Comparison of ENCODE assay signal across 14 mouse cellular contexts in the genomic region with DNA sequence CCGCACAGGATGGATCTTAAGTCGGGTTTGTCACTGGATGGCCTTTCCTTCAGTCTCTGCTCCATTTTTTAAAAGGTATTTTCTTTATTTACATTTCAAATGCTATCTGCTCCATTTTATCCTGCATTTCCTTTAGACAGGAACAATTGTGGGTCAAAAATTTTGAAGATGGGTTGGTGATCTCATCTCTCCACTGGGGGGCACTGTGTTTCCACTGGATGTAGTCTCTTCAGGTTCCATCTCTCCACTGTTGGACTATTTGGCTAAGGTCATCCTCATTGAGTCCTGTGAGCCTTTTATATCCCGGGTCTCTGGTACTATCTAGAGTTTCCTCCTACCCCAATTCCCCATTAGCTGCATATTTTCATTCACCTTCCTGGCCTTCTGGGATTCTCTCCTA.
DNase-seq lines count a peak whose midpoint lies in the region; ATAC-seq and TF ChIP-seq lines count a peak whose summit lies in the region.
"Had no signal": no experiment of that assay in that cellular context is flagged by ENCODE, and none has a peak within 500 bp of the region (broad histone marks: within the 10 kb centered on the region; RNA-seq: fewer than 3 reads in every experiment).

No protein-coding gene starts in this region.

- no peaks in the 10 kb centered on the region for H3K27me3 ChIP-seq in heart, adult 2 months (ENCODE audit: control insufficient read depth, insufficient read depth, low read length)
- no peaks in the 10 kb centered on the region for H3K27me3 ChIP-seq in liver, postnatal 0 days (ENCODE audit: insufficient read depth, low read length)
- H3K27me3 ChIP-seq in liver, embryonic 11.5 days (replicated peaks; ENCODE audit: control insufficient read depth, insufficient read depth, low read length), result no peaks in the 10 kb centered on the region
- H3K27me3 ChIP-seq: forebrain, embryonic 15.5 days; limb, embryonic 12.5 days; stomach, embryonic 15.5 days had no signal

- H3K4me1 ChIP-seq in heart, adult 2 months (ENCODE audit: control insufficient read depth, insufficient read depth, low read length), result no peaks in the 10 kb centered on the region
- no peaks in the 10 kb centered on the region for H3K4me1 ChIP-seq in liver, postnatal 0 days (ENCODE audit: insufficient read depth)
- no peaks in the 10 kb centered on the region for H3K4me1 ChIP-seq in liver, embryonic 11.5 days (replicated peaks; ENCODE audit: control insufficient read depth, insufficient read depth, low read length)
- H3K4me1 ChIP-seq: forebrain, embryonic 15.5 days; limb, embryonic 12.5 days; stomach, embryonic 15.5 days had no signal

- TF ChIP-seq CTCF in heart, adult 2 months (IDR thresholded peaks at IDR 0.05), result peak; percentile 39
- TF ChIP-seq CTCF in liver, postnatal 0 days (IDR thresholded peaks at IDR 0.05; ENCODE audit: low read depth), result peak; percentile 63

- intact Hi-C loops in heart, adult 2 months (cut with DNase I), result no loop called here

- no peak for TF ChIP-seq POLR2A in heart, adult 2 months (IDR thresholded peaks at IDR 0.05; ENCODE audit: insufficient read depth, low read depth, low read length)

- no peak overlapping the region for H3K9ac ChIP-seq in heart, adult 2 months (ENCODE audit: low read depth, low read length)
- no peak overlapping the region for H3K9ac ChIP-seq in liver, postnatal 0 days (replicated peaks)
- no peak overlapping the region for H3K9ac ChIP-seq in liver, embryonic 11.5 days (ENCODE audit: low read depth, low read length)
- H3K9ac ChIP-seq: forebrain, embryonic 15.5 days; limb, embryonic 12.5 days; stomach, embryonic 15.5 days had no signal

- H3K4me2 ChIP-seq in liver, postnatal 0 days (ENCODE audit: low read depth, low read length), result no peak overlapping the region
- no peak overlapping the region for H3K4me2 ChIP-seq in liver, embryonic 11.5 days
- H3K4me2 ChIP-seq: forebrain, embryonic 15.5 days; limb, embryonic 12.5 days; stomach, embryonic 15.5 days had no signal

- H3K79me2 ChIP-seq in heart, adult 2 months (replicated peaks; ENCODE audit: control insufficient read depth, insufficient read depth, low read length), result no peaks in the 10 kb centered on the region

- no peaks in the 10 kb centered on the region for H3K9me3 ChIP-seq in liver, postnatal 0 days (ENCODE audit: low read length)
- no peaks in the 10 kb centered on the region for H3K9me3 ChIP-seq in liver, embryonic 11.5 days (ENCODE audit: control insufficient read depth, low read length)
- H3K9me3 ChIP-seq: forebrain, embryonic 15.5 days; stomach, embryonic 15.5 days had no signal

- TF ChIP-seq EP300 in heart, adult 2 months (IDR thresholded peaks at IDR 0.05; ENCODE audit: insufficient read depth, low read depth, low read length), result no peak
- no peak for TF ChIP-seq EP300 in liver, postnatal 0 days (IDR thresholded peaks at IDR 0.05; ENCODE audit: low read depth)

- H3K4me3 ChIP-seq in heart, adult 2 months, result no peak overlapping the region
- no peak overlapping the region for H3K4me3 ChIP-seq in liver, postnatal 0 days (ENCODE audit: low read depth, low read length)
- H3K4me3 ChIP-seq in liver, embryonic 11.5 days (ENCODE audit: low read depth, low read length), result no peak overlapping the region
- H3K4me3 ChIP-seq: forebrain, embryonic 15.5 days; limb, embryonic 12.5 days; myocyte; stomach, embryonic 15.5 days had no signal

- no peak for ATAC-seq in liver, postnatal 0 days
- no peak for ATAC-seq in liver, embryonic 11.5 days (replicated peaks; ENCODE audit: low FRiP score)
- ATAC-seq: forebrain, embryonic 15.5 days had no signal

- H3K27ac ChIP-seq in heart, adult 2 months, result no peak overlapping the region
- no peak overlapping the region for H3K27ac ChIP-seq in liver, postnatal 0 days (ENCODE audit: low read depth)
- H3K27ac ChIP-seq in liver, embryonic 11.5 days (ENCODE audit: low read depth, low read length), result no peak overlapping the region
- H3K27ac ChIP-seq: forebrain, embryonic 15.5 days; limb, embryonic 12.5 days; macrophage; stomach, embryonic 15.5 days had no signal

- H3K36me3 ChIP-seq in heart, adult 2 months (ENCODE audit: control insufficient read depth, insufficient read depth, low read length), result no peaks in the 10 kb centered on the region
- H3K36me3 ChIP-seq in liver, postnatal 0 days (replicated peaks; ENCODE audit: insufficient read depth, low read length), result no peaks in the 10 kb centered on the region
- no peaks in the 10 kb centered on the region for H3K36me3 ChIP-seq in liver, embryonic 11.5 days (ENCODE audit: control insufficient read depth, insufficient read depth, low read length)
- H3K36me3 ChIP-seq: forebrain, embryonic 15.5 days; limb, embryonic 12.5 days; stomach, embryonic 15.5 days had no signal

- DNase-seq in heart, adult 2 months, result no peak
- DNase-seq in heart, adult 8-10 months (ENCODE audit: low spot score), result no peak
- DNase-seq in liver, postnatal 0 days, result peak; percentile 35
- DNase-seq in liver, embryonic 11.5 days (ENCODE audit: low spot score), result no peak
- peak; percentile 10 for DNase-seq in NIH3T3 (ENCODE audit: low read depth)
- peak; percentile 47 for DNase-seq in retina, postnatal 1 day
- no peak for DNase-seq in spleen, postnatal 14 days (ENCODE audit: low spot score in 2 of 2)
- DNase-seq: heart, postnatal 4 days; kidney, postnatal 14 days had no signal

- WGBS in heart, adult 2 months, result 51% methylated on average over 3 of the region's 3 CpGs
- WGBS in liver, postnatal 0 days (ENCODE audit: insufficient replicate concordance), result 59% methylated on average over 3 of the region's 3 CpGs
- 58% methylated on average over 3 of the region's 3 CpGs for WGBS in liver, embryonic 11.5 days

Comparison
In these comparisons a context has a peak if more than half of its experiments do, and no peak if none do; other contexts are left out.
1. DNase-seq: peak in liver, postnatal 0 days (single experiment), NIH3T3 (single experiment) and retina, postnatal 1 day (single experiment); none in heart, adult 2 months (0 of 2), heart, adult 8-10 months (single experiment), liver, embryonic 11.5 days (single experiment) and spleen, postnatal 14 days (0 of 2).